Mouse (Mus musculus) lung, postnatal 0 days (tissue): ENCODE measurements at regions not wholly inside any gene's neighbourhood (a gene's known extent, or its start where the extent isn't known, plus 50 kb on each side); places are given as distances from the start of the nearest gene placed in this dataset.

Experiments
- ATAC-seq: fragments of 200-750 bp; cut with Nextera tagmentation; 2 replicates; pipeline ENCODE4 v1.8.0; 2017; ENCODE audit warnings: moderate library complexity
- DNase-seq: peaks from one replicate; pipeline ENCODE4 v3.0.0-alpha.2; 2016; ENCODE audit warnings: low spot score
- H3K27ac ChIP-seq: fragments of 300-500 bp; sonication (generic); 2 replicates; pipeline ENCODE4 v1.5.1; 2014; ENCODE audit warnings: antibody characterized with exemption, mild to moderate bottlenecking, low read length, mixed read lengths
- H3K27me3 ChIP-seq: fragments of 300-500 bp; sonication (generic); replicated peaks from 2 replicates; pipeline ENCODE4 v1.6.1; 2014; ENCODE audit warnings: low read length, mixed read lengths; ENCODE audit not compliant: insufficient read depth
- H3K36me3 ChIP-seq: fragments of 300-500 bp; sonication (generic); 2 replicates; pipeline ENCODE4 v1.6.1; 2014; ENCODE audit warnings: low read length, mixed read lengths; ENCODE audit not compliant: insufficient read depth
- H3K4me1 ChIP-seq: fragments of 300-500 bp; sonication (generic); 2 replicates; pipeline ENCODE4 v1.6.1; 2014; ENCODE audit warnings: antibody characterized with exemption, low read depth, low read length, mixed read lengths; ENCODE audit not compliant: insufficient read depth
- H3K4me2 ChIP-seq: fragments of 300-500 bp; sonication (generic); replicated peaks from 2 replicates; pipeline ENCODE4 v1.6.1; 2014; ENCODE audit warnings: low read depth, mild to moderate bottlenecking, low read length, moderate library complexity, mixed read lengths
- H3K4me3 ChIP-seq: fragments of 300-500 bp; sonication (generic); 2 replicates; pipeline ENCODE4 v1.5.1; 2014; ENCODE audit warnings: low read depth, low read length
- H3K9ac ChIP-seq: fragments of 300-500 bp; sonication (generic); replicated peaks from 2 replicates; pipeline ENCODE4 v1.6.1; 2014; ENCODE audit warnings: low read depth, mild to moderate bottlenecking
- H3K9me3 ChIP-seq: fragments of 300-500 bp; sonication (generic); 2 replicates; pipeline ENCODE4 v1.6.1; 2016; ENCODE audit warnings: low read length, mixed read lengths
- CTCF ChIP-seq: IDR thresholded peaks from 2 replicates; pipeline ENCODE4 v1.5.1; 2016; ENCODE audit warnings: antibody characterized with exemption, mild to moderate bottlenecking
- EP300 ChIP-seq: IDR thresholded peaks from 2 replicates; pipeline ENCODE4 v1.6.1; 2016; ENCODE audit warnings: antibody characterized with exemption, mild to moderate bottlenecking, control low read depth
- WGBS: fragments of 180-500 bp; shearing (Covaris S2); extraction: QIAGEN DNeasy Blood & Tissue Kit; methylation state at CpG from one replicate; pipeline ENCODE4 v1.1.7; 2014; 5-methylcytosine and 5-hydroxymethylcytosine counted together

DNA sequence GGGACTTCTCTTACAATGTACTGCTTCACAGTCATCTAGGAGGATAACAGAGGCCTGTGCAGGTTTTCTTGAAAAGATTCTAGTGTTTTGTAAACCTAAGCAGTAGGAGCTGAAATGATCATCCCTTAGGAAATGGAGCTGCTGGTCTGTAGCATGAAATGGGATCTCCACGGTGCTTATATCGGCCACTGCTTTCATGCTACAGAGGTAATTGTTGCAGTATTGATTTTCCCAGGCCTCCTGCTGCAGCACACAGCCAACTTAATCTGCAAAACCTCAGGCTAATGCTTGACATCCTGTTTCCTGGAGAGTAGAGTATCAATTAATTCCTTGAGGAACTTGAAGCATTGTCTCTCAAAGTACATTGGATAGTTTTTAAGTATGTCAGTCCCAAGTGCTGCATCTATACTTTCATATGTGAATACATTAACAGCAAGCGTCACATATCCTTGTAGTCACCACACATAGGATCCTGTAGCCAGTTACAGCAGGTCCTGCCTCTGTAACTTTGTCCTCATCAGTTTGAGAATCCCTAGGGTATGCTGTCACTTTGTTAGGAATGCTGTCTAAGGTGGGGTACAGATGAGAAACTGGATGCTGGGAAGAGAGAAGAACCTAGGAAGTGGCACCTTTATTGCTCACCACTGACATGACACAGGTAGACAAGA lies 108.3 kb upstream of the Dmac1 start:
- no peaks in the 10 kb centered on the region for H3K36me3 ChIP-seq
- no peak overlapping the region for H3K4me3 ChIP-seq
- no peaks in the 10 kb centered on the region for H3K9me3 ChIP-seq
- H3K4me1 ChIP-seq: no peaks in the 10 kb centered on the region
- ATAC-seq (no peak), DNase-seq (no peak)
- TF ChIP-seq EP300 (no peak), CTCF (no peak)
- 65% methylated on average over 3 of the region's 3 CpGs for WGBS
- H3K27me3 ChIP-seq: no peaks in the 10 kb centered on the region
- no peak overlapping the region for H3K9ac ChIP-seq
- no peak overlapping the region for H3K27ac ChIP-seq
- H3K4me2 ChIP-seq: no peak overlapping the region

- Histone ChIP-seq H3K9ac (no peak overlapping the region), H3K36me3 (no peaks in the 10 kb centered on the region), H3K9me3 (no peaks in the 10 kb centered on the region), H3K4me1 (no peaks in the 10 kb centered on the region), H3K4me2 (no peak overlapping the region), H3K27ac (no peak overlapping the region), H3K4me3 (no peak overlapping the region), H3K27me3 (no peaks in the 10 kb centered on the region)
- 55% methylated on average over 2 of the region's 2 CpGs for WGBS
- TF ChIP-seq CTCF: no peak
- TF ChIP-seq EP300: no peak
- no peak for ATAC-seq
- DNase-seq: no peak
These were observed 81.4 kb upstream of the Dmac1 start for GRCm38 (mm10) chr4:75359496-75359895.

GRCm38 (mm10) chr4:75355621-75356020 lies 77.5 kb upstream of the Dmac1 start:
- no peak overlapping the region for H3K4me3 ChIP-seq
- H3K27ac ChIP-seq: no peak overlapping the region
- no peaks in the 10 kb centered on the region for H3K4me1 ChIP-seq
- no peak for DNase-seq
- no peak overlapping the region for H3K4me2 ChIP-seq
- H3K36me3 ChIP-seq: no peaks in the 10 kb centered on the region
- H3K27me3 ChIP-seq: no peaks in the 10 kb centered on the region
- no peak overlapping the region for H3K9ac ChIP-seq
- TF ChIP-seq EP300 (no peak), CTCF (no peak)
- WGBS: 92% methylated on average over 5 of the region's 9 CpGs
- ATAC-seq: no peak
- H3K9me3 ChIP-seq: no peaks in the 10 kb centered on the region

GRCm38 (mm10) chr4:75334496-75334895 lies 56.4 kb upstream of the Dmac1 start:
- no peaks in the 10 kb centered on the region for H3K27me3 ChIP-seq
- H3K36me3 ChIP-seq: no peaks in the 10 kb centered on the region
- no peak overlapping the region for H3K4me2 ChIP-seq
- H3K4me1 ChIP-seq: no peaks in the 10 kb centered on the region
- H3K9me3 ChIP-seq: no peaks in the 10 kb centered on the region
- TF ChIP-seq CTCF (no peak), EP300 (no peak)
- ATAC-seq (no peak), DNase-seq (no peak)
- 71% methylated on average over 2 of the region's 2 CpGs for WGBS
- no peak overlapping the region for H3K9ac ChIP-seq
- H3K4me3 ChIP-seq: no peak overlapping the region
- H3K27ac ChIP-seq: no peak overlapping the region

DNA sequence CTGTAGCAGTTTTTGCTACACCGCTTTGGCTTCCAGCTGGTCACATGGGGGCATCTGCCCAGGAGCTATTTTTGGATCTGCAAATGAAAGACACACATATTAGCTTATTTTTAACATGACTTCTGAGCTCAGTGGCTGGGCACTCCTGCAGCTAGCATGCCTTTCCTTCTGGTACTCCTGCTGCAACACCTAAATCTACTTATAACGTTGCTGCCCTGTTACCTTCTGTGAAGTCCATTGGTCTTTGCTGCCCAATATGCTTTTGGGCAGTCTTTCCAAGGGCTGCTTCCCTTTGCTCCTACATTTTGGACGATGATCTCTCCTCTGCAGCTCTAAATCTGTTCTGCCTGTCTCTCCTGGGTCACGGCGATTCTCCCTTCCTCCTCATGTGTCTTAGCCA lies 54.7 kb upstream of the Dmac1 start:
- ATAC-seq: no peak
- no peaks in the 10 kb centered on the region for H3K4me1 ChIP-seq
- no peaks in the 10 kb centered on the region for H3K9me3 ChIP-seq
- H3K9ac ChIP-seq: no peak overlapping the region
- no peak for DNase-seq
- H3K27me3 ChIP-seq: no peaks in the 10 kb centered on the region
- no peak overlapping the region for H3K27ac ChIP-seq
- no peak overlapping the region for H3K4me3 ChIP-seq
- WGBS: 83% methylated on average over 5 of the region's 5 CpGs
- H3K4me2 ChIP-seq: no peak overlapping the region
- TF ChIP-seq EP300 (no peak), CTCF (no peak)
- no peaks in the 10 kb centered on the region for H3K36me3 ChIP-seq

- Histone ChIP-seq H3K4me2 (no peak overlapping the region), H3K4me1 (no peaks in the 10 kb centered on the region), H3K4me3 (no peak overlapping the region), H3K27ac (no peak overlapping the region), H3K36me3 (no peaks in the 10 kb centered on the region), H3K9ac (no peak overlapping the region), H3K9me3 (no peaks in the 10 kb centered on the region), H3K27me3 (no peaks in the 10 kb centered on the region)
- ATAC-seq (no peak), DNase-seq (peak; percentile 10)
- WGBS: 47% methylated on average over 6 of the region's 6 CpGs
- no peak for TF ChIP-seq EP300
- TF ChIP-seq CTCF: no peak
These were observed 51.5 kb upstream of the Dmac1 start for GRCm38 (mm10) chr4:75329511-75330171.
